Mouse (Mus musculus): ENCODE results near the gene Marveld2.
A peak's percentile ranks its signal among the peaks of the same experiment; 100 is the strongest.

Marveld2 gene

DNA sequence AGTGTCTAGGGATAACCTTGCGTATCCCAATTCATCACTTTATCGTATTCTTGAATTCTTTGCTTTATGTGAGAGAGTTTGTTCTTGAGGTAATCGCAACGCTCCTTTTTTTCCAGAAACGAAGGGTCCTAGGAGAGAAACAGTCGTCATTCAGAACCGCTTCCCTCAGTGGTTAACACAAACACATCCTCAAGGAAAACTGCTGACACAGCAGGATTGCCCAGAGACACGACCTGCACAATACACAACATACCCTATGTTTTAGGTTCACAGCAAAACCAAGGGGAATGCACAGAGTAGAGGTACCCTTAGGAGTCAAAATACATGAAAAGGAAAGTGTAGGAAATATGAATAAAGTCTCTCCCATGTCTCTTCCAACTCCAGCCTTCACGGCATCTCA is 19.5 kb downstream of the Marveld2 start:
- DNase-seq, result no peak

GRCm38 (mm10) chr13:100595552-100595885 is 21.3 kb downstream of the Marveld2 start:
- DNase-seq, result no peak

GRCm38 (mm10) chr13:100594838-100595551 is 21.8 kb downstream of the Marveld2 start:
- no peak for DNase-seq

DNA sequence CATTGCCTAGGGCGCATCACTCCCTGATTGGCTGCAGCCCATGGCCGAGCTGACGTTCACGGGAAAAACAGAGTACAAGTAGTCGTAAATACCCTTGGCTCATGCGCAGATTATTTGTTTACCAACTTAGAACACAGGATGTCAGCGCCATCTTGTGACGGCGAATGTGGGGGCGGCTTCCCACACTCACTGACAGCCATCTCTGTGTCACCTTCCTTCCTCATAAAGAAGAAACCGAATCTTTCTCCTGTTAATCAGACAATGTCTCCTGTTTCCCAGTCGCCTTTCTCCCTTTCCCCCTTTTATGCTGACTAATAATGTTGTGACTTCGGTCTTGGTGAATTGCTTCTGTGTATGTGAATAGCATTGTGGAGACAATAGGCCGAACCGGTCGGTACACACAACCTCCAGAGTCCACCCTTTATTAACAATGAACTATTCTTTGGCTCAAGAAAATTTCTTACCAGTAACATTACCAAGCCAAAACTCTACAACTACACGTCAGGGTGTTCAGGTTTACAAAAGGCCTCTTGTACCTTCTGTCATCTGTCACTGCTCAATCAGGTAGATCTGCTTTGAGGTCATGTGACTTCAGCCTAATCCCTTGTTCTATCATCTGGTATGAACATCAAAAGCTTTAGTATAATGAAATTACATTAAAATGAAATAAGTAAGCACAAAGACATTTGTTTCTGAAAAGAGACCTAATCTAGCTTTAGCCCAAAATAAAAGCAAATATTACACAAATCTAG is 22.6 kb downstream of the Marveld2 start:
- no peak for DNase-seq

- no peak for DNase-seq
These were observed 28.1 kb downstream of the Marveld2 start for GRCm38 (mm10) chr13:100588646-100589045.

GRCm38 (mm10) chr13:100582144-100582543 is 34.6 kb downstream of the Marveld2 start:
- DNase-seq, result no peak

- no peak for DNase-seq
These were observed 35.1 kb downstream of the Marveld2 start for GRCm38 (mm10) chr13:100581701-100582100.

- DNase-seq, result no peak
These were observed 36.8 kb downstream of the Marveld2 start for GRCm38 (mm10) chr13:100579951-100580350.

DNA sequence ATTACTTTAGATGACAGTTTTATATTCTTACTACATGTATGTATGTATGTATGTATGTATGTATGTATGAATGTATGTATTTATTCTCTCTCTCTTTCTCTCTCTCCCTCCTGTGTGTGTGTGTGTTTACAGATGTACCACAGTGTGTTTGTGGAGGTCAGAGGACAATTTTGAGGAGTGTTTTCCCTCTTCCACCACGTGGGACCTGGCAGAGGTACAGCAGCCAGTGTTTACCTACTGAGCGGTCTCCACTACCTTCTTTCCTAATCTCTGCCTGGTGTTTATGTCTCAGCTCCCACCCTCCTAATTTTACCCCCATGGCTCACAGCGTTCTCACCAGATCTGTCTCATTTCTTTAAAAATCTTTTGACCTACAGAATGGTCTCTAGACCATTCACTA is 37.6 kb downstream of the Marveld2 start:
- no peak for DNase-seq

GRCm38 (mm10) chr13:100575950-100576349 is 40.8 kb downstream of the Marveld2 start:
- DNase-seq, result no peak

DNA sequence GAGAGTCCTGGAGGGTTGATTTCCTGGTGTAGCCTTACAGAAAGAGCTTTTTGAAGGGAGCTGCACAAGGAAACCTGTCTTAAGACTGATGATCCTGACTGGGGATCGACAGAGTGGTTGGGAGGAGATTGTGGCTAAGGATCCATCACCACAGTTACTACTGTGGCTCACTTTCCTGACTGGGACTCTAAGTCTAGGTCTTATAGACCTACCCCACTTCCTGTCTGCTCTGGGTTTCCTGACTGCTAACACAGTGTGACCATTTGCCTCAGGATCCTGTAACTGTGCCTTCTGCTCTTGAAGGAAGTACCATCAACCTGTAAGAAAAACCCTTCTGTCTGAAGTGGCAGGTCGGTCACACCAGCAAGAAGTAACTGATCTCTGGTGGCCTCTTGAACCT is 46.1 kb downstream of the Marveld2 start:
- DNase-seq, result no peak

DNA sequence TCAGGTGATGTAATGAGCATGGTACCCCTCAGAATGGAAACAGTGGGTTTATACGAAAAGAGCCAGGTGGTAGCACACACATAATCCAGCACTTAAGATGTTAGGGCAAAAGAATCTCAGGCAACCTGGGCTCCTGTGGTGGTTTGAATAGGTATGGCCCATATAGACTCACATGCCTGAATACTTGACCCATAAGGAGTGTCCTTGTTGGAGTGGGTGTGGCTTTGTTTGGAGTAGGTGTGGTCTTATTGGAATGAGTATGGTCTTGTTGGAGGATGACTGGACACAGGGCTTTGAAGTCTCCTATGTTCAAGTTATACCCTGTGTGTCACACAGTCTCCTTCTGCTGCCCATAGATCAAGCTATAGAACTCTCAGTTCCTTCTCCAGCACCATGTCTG is 48.4 kb downstream of the Marveld2 start:
- no peak for DNase-seq

DNA sequence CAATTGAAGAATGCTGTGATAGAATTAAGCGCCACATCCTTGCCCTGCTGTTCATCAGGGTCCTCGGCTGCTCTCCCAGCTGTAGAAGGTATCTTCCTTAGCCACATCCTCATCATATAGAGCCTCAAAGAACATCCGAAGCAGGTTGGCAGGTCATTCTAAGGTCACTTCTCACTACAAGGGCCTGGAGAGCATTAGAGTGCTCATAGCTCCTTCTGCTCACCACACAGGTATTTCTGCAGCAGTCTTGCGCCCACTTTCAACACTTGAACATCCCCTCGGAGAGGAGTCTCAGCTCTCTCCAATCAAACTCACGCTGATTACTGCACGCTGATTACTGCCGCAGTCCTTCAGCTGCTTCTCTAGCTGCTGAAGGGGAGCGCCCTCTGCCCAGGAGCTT is 57.3 kb downstream of the Marveld2 start:
- no peak for DNase-seq

DNA sequence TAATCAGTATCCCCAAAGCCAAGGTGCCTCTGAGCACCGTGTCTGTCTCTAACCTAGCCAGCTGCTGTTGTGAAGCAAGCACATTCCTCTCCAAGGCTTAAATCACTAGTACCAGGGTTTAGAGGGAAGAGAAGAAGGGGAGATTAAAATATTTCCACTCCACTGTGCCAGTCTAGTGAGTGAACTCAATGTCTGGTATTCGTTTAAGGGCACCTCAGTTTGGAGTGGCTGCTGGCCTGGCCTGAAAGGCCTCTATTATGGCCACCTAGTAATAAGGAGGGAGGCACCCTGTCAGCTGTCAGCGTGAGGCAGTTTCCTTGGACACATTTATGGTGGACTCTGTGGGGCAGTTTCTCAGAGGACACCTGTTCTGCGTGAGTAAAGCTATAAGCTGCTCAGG is 59.8 kb downstream of the Marveld2 start:
- no peak for DNase-seq

DNA sequence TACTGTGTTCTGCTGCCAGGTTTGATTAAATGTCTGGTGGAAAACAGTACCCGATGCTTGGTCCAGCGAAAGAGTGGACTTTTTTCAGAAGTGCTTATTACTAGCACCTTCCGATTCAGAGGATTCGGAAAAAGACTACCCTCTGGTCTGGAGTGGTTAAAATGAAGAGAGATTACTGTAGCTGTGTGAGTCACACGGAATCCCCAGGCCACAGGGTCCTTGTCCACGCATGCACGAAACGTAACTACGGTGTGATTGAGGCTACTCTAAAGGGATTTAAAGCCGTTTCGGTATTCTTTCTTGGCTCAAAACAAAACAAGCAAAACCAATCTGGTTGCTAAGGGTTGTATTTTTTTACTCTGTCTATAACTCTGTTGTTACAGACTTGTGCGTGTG is 63.7 kb downstream of the Marveld2 start:
- no peak for DNase-seq

DNA sequence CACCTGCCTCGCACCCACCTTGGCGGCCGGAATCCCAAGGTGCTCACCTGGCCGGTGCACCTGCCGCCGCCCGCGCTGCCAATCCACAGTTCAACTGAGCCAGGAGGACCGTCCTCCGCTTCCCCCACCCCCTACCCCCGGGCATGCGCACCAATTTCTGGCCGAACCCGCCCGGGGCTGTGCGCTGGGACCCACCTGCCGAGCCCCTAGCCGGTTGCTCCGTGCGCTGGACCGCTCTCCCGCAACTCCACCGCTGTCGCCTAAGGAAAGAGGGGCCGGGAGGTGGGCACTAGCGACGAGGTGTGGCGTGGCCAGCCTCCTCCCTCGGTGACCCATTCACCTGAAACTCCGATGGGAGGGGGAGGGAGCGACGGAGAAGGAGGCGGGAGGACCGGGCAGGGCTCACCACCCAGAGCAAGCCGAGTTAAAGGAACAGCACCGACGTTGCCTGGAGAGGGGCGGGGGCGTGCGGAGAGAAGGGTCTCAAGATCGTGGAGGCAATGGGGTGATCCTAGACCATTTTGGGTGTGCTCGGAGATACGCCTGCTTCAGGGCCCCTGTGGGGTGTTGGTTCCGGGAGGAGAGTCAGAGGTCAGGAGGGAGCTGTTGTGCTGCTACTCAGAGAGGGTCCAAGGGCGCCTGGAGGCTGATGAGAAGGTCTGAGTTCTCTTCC is 64.3 kb downstream of the Marveld2 start, which contains the start of gene Ocln:
Gene Ocln (minus strand): TSS at position 350 of the 673 bp plus-strand sequence.
- peak; percentile 69 for DNase-seq

DNA sequence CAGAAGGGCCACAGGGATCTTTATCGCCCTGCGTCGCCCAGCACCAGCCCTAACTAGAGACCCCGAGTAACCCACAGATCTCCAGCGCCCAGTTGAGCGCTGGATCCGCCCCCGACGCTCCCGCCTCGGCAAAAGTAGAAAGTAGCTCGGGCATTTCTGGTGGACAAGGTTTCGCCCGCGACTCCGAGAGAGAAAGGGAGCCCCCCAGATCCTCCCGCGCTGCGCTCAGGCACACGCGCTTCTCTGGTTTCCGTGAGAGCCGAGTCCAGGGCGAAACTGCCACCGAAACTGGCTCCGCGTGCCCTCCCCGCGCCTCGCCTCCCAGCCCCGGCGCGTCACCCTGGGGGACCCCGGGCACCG is 64.8 kb downstream of the Marveld2 start:
- DNase-seq, result peak; percentile 15

GRCm38 (mm10) chr13:100551371-100552008 is 65.3 kb downstream of the Marveld2 start:
- peak; percentile 42 for DNase-seq

DNA sequence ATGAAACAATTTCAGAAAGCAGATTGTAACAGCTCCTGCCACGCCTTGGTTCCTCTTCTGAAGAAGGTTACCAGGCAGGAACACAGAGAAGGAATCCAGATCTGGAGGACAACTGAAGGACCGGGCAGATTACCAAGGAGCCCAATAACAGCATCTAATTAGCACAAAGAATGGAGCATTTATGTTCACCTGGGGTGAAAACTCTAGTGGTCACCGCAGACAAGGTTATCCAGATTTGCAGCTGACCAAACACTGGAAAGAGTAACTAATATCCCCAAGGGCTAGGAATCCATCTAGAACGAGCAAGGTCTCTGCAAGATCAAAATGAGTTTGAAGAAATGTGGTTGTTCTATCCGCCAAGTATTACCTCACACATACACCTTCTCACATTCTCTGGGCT is 69.5 kb downstream of the Marveld2 start:
- no peak for DNase-seq

Measured in lung, postnatal 14 days (tissue).